Mouse (Mus musculus) ES-CJ7 (cell line): ENCODE data around the gene Slc35g2.
A peak's percentile ranks its signal among the peaks of the same experiment; 100 is the strongest.

ENCODE experiments used
- DNase-seq: peaks from one replicate; pipeline ENCODE4 v3.0.0; 2011; ENCODE audit warnings: low read depth, low spot score

The Slc35g2 gene

DNA sequence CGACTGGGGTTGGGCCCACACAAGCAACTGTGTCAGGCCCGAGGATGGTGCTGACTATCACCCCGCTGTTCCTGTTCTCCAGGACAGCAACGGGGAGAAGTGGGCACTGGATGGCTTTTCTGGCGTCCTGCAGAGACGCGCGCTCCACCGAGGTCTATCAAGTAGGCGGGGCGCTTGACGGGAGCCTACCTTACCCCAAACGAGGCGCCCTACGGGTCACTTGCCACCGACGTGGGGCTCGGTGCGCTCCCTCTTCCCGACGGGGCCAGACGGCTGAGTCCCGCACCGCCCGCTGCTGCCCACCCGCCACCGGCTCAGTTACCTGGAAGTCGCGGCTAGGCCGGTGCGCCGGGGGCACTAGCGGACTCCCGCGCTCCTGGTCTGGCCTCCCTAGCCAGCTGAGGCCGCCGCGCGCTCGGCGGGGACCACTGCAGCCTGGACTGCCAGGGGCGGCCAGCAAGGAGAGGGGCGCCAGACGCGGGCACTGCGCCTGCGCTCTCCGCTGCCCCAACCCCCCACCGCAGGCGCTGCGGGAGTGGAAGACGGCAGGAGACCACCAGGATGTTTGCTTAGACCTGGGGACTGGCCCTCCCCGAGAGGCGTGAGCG lies at the start of gene Slc35g2:
Gene Slc35g2, minus strand, starts transcription at position 465 of the 608 bp plus-strand sequence.
- peak; percentile 45 for DNase-seq

DNA sequence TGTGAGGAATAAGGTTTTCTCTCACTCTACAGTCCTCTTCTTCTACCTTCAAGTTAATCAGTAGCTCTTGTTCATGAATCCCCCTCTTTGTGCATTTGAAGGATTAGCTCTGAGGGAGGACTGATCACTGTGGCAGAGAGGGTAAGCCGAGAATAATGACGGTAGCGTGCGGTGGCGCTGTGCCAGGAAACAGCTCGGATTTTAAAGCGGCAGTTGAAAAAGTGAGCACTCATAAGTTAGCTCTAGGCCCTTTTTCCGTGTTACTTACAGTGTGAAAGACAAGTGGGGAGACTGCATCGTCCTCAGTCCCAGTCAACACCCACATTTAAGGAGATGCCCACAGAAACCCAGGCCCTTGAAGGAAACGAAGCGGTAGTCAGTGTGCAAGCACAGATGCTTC lies 46.1 kb upstream of the Slc35g2 start:
- DNase-seq, result no peak

GRCm38 (mm10) chr9:100613501-100614071 lies 42.7 kb upstream of the Slc35g2 start:
- no peak for DNase-seq

DNA sequence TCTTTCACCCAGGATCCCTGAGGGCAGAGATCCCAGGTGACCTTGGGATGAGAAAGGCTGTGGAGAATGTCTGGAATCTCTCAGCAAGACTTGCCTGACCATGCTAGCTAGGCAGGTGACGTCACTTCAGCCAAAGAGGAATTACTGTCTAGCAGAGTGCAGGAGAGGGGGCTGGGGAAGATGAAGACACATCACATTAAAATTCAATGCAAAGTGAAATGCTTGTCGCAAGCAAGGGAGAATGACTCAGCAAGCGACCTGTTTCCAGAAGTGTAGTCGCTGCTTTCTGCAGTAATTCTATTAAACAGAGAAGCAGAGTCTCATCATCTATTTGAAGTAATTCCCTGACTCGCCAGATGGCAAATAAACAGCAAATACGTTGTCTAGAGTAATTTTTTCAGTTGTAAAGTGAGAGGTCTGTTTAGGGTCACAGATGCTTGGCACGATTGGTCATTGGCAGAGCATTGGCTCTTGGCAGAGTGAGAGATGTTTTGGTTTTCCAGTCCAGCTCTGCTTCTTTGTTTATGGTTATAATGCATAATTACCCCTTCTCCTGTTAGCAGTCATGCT lies 35.2 kb upstream of the Slc35g2 start:
- DNase-seq, result peak; percentile 95

DNA sequence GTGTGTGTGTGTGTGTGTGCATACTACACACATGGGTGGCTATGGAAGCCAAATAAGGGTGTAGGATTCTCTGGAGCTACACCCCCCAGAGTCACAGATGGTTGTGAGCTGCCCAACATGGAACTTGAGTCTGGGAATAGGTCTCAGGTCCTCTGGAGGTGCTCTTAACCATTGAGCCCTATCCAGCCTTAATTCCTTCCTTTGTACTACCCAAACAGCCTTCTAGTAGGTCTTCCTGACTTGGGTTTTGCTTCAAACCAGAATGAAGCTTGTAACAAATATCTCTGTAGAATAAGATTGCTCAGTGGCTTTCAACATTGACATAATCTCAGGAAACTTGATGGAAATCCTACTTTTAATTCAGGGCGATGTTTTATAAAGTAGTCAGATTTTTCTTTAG lies 34.6 kb upstream of the Slc35g2 start:
- DNase-seq, result peak; percentile 31

DNA sequence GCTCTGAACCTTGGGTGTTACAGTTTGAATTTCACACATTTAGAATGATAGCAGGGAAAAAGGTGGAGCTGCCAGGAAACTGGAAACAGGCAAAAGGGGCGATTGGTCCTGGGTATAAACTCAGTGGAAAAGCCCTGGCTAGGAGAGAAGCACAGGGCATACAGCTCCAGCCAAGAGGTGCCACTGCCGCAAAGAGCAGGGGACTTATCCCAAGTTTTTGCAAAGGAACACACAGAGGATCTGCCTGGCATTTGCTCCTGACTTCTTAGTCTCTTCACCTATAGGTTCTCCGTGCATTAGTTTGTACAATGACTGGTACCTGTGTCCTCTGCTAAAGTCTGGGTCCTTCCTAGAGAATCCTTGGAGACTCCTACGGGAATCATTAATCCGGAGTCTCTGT lies 32.3 kb upstream of the Slc35g2 start:
- no peak for DNase-seq

GRCm38 (mm10) chr9:100602130-100602529 lies 31.2 kb upstream of the Slc35g2 start:
- DNase-seq, result no peak

DNA sequence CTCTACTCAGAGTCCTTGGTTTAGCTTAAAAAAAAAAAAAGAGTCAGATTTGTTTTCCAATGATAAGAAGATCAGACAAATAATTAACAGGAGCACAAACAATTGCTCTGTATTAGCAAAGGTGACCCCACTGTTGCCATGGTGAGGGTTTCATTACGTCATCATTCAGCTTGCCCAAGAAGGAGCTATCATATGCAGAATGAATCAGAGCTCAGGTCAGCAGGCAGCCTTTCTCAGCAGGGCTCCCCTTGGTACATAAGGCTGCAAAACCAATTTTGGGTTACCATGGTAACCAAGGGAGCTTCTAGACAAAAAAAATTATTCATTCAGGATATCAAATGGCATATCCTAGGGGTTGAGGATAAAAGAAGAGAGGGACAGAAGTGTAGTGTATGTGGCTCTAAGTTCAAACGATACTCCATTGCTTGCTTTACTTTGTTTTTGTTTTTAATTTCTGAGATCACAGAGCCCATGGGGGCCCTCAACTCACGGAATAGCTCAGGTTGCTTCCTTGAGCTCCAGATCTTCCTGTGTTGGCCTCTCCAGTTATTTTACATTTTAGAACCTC lies 29.0 kb upstream of the Slc35g2 start:
- DNase-seq, result no peak

DNA sequence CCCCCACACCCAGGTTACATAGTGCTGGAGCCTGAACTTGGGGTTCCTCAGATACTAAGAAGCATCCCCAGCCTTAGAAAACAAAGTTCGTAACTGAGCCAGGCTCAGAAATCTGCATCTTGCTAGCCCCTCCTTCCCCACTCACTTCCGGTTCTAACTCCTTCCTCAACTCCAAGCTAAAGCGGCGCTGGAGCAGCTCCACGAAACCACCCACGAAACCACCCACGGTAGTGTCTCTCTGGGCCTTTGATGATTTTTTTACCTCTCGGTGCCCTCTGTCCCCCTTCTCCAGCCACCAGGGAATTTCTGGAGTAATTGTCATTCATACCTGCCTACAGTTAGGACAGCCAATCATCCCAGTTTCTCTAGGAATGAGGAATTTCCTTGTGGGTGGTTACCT lies 26.7 kb upstream of the Slc35g2 start, which contains the start of gene Stag1:
Gene Stag1, plus strand, starts transcription at position 253 of the 400 bp plus-strand sequence.
- DNase-seq, result peak; percentile 53

GRCm38 (mm10) chr9:100596317-100596716 lies 25.4 kb upstream of the Slc35g2 start:
- peak; percentile 66 for DNase-seq

DNA sequence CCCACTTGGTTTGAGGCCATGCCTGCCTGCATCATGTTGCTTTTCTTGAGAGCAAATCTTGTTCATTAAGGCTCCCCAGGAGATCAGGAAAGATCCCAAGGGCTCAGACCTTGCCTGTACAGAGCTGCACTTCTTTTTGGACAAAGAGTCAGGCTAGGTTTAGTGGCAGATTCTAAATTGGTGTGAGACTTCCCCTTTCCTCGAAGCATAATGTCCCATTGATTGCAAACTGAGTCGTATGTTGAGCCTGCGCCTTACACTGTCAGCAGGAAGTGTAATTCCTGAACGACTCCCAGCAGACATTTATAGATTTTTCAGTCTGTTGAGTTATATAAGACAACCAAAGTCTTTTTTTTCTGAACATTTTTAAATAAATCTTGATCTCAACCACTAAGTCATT lies 19.6 kb upstream of the Slc35g2 start:
- no peak for DNase-seq

- DNase-seq, result no peak
These were observed 13.1 kb upstream of the Slc35g2 start for GRCm38 (mm10) chr9:100584031-100584430.

GRCm38 (mm10) chr9:100582883-100583575 lies 12.1 kb upstream of the Slc35g2 start:
- no peak for DNase-seq

GRCm38 (mm10) chr9:100581543-100582492 lies 10.9 kb upstream of the Slc35g2 start:
- peak; percentile 91 for DNase-seq

DNA sequence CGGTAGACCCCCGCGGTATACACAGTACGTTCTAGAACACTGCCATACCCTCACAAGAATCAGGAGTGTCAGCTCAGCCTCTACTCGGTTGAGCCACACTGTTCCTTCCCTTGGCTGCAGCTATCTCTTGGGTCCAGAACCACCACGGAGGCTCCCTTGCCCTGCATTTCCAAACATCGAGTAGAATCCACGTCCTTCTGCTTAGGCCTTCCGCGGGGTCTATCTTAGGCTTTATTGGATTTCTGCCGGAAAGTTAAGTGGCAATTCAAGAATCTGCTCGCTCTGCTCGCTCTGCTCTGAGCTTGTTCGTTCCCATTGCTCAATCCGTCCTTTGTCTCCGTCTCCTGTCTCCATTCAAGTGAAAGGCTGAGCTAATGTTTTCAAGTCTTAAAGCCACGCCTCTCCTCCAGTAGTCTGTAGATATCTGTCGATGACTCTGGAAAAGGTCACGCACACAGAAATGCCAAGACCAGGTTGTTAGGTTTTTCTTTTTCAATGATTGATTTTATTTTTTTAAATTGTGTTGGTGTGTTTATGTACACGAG lies 9.4 kb upstream of the Slc35g2 start:
- peak; percentile 76 for DNase-seq

- DNase-seq, result no peak
These were observed 3.1 kb upstream of the Slc35g2 start for GRCm38 (mm10) chr9:100573942-100574341.

GRCm38 (mm10) chr9:100573300-100573699 lies 2.4 kb upstream of the Slc35g2 start:
- DNase-seq, result no peak

GRCm38 (mm10) chr9:100571511-100571910 lies 621 bp upstream of the Slc35g2 start:
- DNase-seq, result no peak

- DNase-seq, result peak; percentile 75
These were observed 878 bp downstream of the Slc35g2 start for GRCm38 (mm10) chr9:100569798-100570625.
